Mouse (Mus musculus): ENCODE results near the gene Baat. TPM values are rescaled to one million over a fixed set of nuclear protein-coding genes. Genes with fewer than 3 reads are reported as not detected.

Baat gene
- polyA plus RNA-seq (2015; fragmentation: Nextera tagmentation; extraction: Ambion mirVana), result 0.09 and 0.24 TPM in 2 replicates

- Histone ChIP-seq H3K4me3 (replicated peaks) (no peak within 1 kb of the TSS), H3K9me3 (no peaks in the 10 kb centered on the region), H3K4me2 (no peak within 1 kb of the TSS), H3K36me3 (no peaks in the 10 kb centered on the region), H3K27ac (no peak within 1 kb of the TSS), H3K27me3 (replicated peaks) (no peaks in the 10 kb centered on the region), H3K4me1 (no peaks in the 10 kb centered on the region), H3K9ac (no peak within 1 kb of the TSS)
- 59% methylated on average over 3 of the region's 3 CpGs for WGBS
- no peak for ATAC-seq (ENCODE audit: insufficient read depth, low FRiP score, low read depth)
Measured at GRCm38 (mm10) chr4:49506386-49506785, at the start of gene Baat. Baat (minus strand) TSS chr4:49506557.

- WGBS, result 64% methylated on average over 5 of the region's 5 CpGs
- no peak overlapping the region for H3K4me2 ChIP-seq
- no peak overlapping the region for H3K4me3 ChIP-seq (replicated peaks)
- no peak overlapping the region for H3K9ac ChIP-seq
- ATAC-seq (ENCODE audit: insufficient read depth, low FRiP score, low read depth), result no peak
- no peaks in the 10 kb centered on the region for H3K36me3 ChIP-seq
- no peak overlapping the region for H3K27ac ChIP-seq
- no peaks in the 10 kb centered on the region for H3K9me3 ChIP-seq
- H3K4me1 ChIP-seq, result no peaks in the 10 kb centered on the region
- no peaks in the 10 kb centered on the region for H3K27me3 ChIP-seq (replicated peaks)
Measured at GRCm38 (mm10) chr4:49553380-49553779, 47.0 kb upstream of the Baat start.

GRCm38 (mm10) chr4:49549383-49549782 lies 43.0 kb upstream of the Baat start, which contains the start of gene Aldob:
Aldob (minus strand) TSS chr4:49549546.
- Histone ChIP-seq H3K4me2 (no peak within 1 kb of the TSS), H3K9ac (no peak within 1 kb of the TSS), H3K36me3 (no peaks in the 10 kb centered on the region), H3K9me3 (no peaks in the 10 kb centered on the region), H3K27me3 (replicated peaks) (no peaks in the 10 kb centered on the region), H3K4me3 (replicated peaks) (no peak within 1 kb of the TSS), H3K27ac (no peak within 1 kb of the TSS), H3K4me1 (no peaks in the 10 kb centered on the region)
- WGBS, result 35% methylated on average over 3 of the region's 3 CpGs
- ATAC-seq (ENCODE audit: insufficient read depth, low FRiP score, low read depth), result no peak; the same call in 1 of the 2 replicates

- H3K4me1 ChIP-seq, result no peaks in the 10 kb centered on the region
- H3K27ac ChIP-seq, result no peak overlapping the region
- no peaks in the 10 kb centered on the region for H3K27me3 ChIP-seq (replicated peaks)
- H3K4me2 ChIP-seq, result no peak overlapping the region
- no peaks in the 10 kb centered on the region for H3K36me3 ChIP-seq
- ATAC-seq (ENCODE audit: insufficient read depth, low FRiP score, low read depth), result no peak
- H3K9me3 ChIP-seq, result no peaks in the 10 kb centered on the region
- 85% methylated on average over 7 of the region's 7 CpGs for WGBS
- no peak overlapping the region for H3K9ac ChIP-seq
- no peak overlapping the region for H3K4me3 ChIP-seq (replicated peaks)
Measured at GRCm38 (mm10) chr4:49547544-49548219, 41.3 kb upstream of the Baat start.

GRCm38 (mm10) chr4:49546873-49547543 lies 40.7 kb upstream of the Baat start:
- 63% methylated on average over 6 of the region's 6 CpGs for WGBS
- no peaks in the 10 kb centered on the region for H3K27me3 ChIP-seq (replicated peaks)
- no peaks in the 10 kb centered on the region for H3K36me3 ChIP-seq
- H3K4me1 ChIP-seq, result no peaks in the 10 kb centered on the region
- no peak for ATAC-seq (ENCODE audit: insufficient read depth, low FRiP score, low read depth)
- no peaks in the 10 kb centered on the region for H3K9me3 ChIP-seq
- H3K4me2 ChIP-seq, result no peak overlapping the region
- H3K27ac ChIP-seq, result no peak overlapping the region
- H3K9ac ChIP-seq, result no peak overlapping the region
- no peak overlapping the region for H3K4me3 ChIP-seq (replicated peaks)

GRCm38 (mm10) chr4:49546026-49546425 lies 39.7 kb upstream of the Baat start:
- no peak overlapping the region for H3K27ac ChIP-seq
- ATAC-seq (ENCODE audit: insufficient read depth, low FRiP score, low read depth), result no peak
- WGBS, result 80% methylated on average over 2 of the region's 2 CpGs
- no peaks in the 10 kb centered on the region for H3K4me1 ChIP-seq
- no peaks in the 10 kb centered on the region for H3K36me3 ChIP-seq
- H3K9me3 ChIP-seq, result no peaks in the 10 kb centered on the region
- H3K9ac ChIP-seq, result no peak overlapping the region
- H3K27me3 ChIP-seq (replicated peaks), result no peaks in the 10 kb centered on the region
- H3K4me3 ChIP-seq (replicated peaks), result no peak overlapping the region
- H3K4me2 ChIP-seq, result no peak overlapping the region

GRCm38 (mm10) chr4:49540966-49541365 lies 34.6 kb upstream of the Baat start:
- no peaks in the 10 kb centered on the region for H3K4me1 ChIP-seq
- WGBS, result 80% methylated on average over 3 of the region's 3 CpGs

GRCm38 (mm10) chr4:49539665-49540064 lies 33.3 kb upstream of the Baat start:
- Histone ChIP-seq H3K36me3 (no peaks in the 10 kb centered on the region), H3K9ac (no peak overlapping the region), H3K4me1 (no peaks in the 10 kb centered on the region), H3K27me3 (replicated peaks) (no peaks in the 10 kb centered on the region), H3K4me3 (replicated peaks) (no peak overlapping the region), H3K4me2 (no peak overlapping the region), H3K9me3 (no peaks in the 10 kb centered on the region), H3K27ac (no peak overlapping the region)
- WGBS, result 50% methylated on average over 6 of the region's 6 CpGs
- no peak for ATAC-seq (ENCODE audit: insufficient read depth, low FRiP score, low read depth)

More at GRCm38 (mm10) chr4:49540966-49541365, 34.6 kb upstream of the Baat start:
- H3K4me2 ChIP-seq, result no peak overlapping the region
- no peaks in the 10 kb centered on the region for H3K36me3 ChIP-seq
- no peak overlapping the region for H3K27ac ChIP-seq
- ATAC-seq (ENCODE audit: insufficient read depth, low FRiP score, low read depth), result no peak
- no peak overlapping the region for H3K9ac ChIP-seq
- H3K27me3 ChIP-seq (replicated peaks), result no peaks in the 10 kb centered on the region
- H3K4me3 ChIP-seq (replicated peaks), result no peak overlapping the region
- no peaks in the 10 kb centered on the region for H3K9me3 ChIP-seq

- Histone ChIP-seq H3K4me3 (replicated peaks) (no peak overlapping the region), H3K9ac (no peak overlapping the region), H3K4me2 (no peak overlapping the region), H3K9me3 (no peaks in the 10 kb centered on the region), H3K36me3 (no peaks in the 10 kb centered on the region; the same call in 1 of the 2 replicates), H3K27me3 (replicated peaks) (no peaks in the 10 kb centered on the region), H3K27ac (no peak overlapping the region), H3K4me1 (no peaks in the 10 kb centered on the region)
- 82% methylated on average over 4 of the region's 4 CpGs for WGBS
- no peak for ATAC-seq (ENCODE audit: insufficient read depth, low FRiP score, low read depth)
Measured at GRCm38 (mm10) chr4:49536671-49537070, 30.3 kb upstream of the Baat start.

GRCm38 (mm10) chr4:49535675-49536294 lies 29.4 kb upstream of the Baat start:
- H3K4me3 ChIP-seq (replicated peaks), result no peak overlapping the region
- H3K9me3 ChIP-seq, result no peaks in the 10 kb centered on the region
- H3K36me3 ChIP-seq, result no peaks in the 10 kb centered on the region; the same call in 1 of the 2 replicates
- no peaks in the 10 kb centered on the region for H3K4me1 ChIP-seq
- no peak for ATAC-seq (ENCODE audit: insufficient read depth, low FRiP score, low read depth)
- 88% methylated on average over 4 of the region's 4 CpGs for WGBS
- no peak overlapping the region for H3K9ac ChIP-seq
- H3K27me3 ChIP-seq (replicated peaks), result no peaks in the 10 kb centered on the region
- H3K27ac ChIP-seq, result no peak overlapping the region
- H3K4me2 ChIP-seq, result no peak overlapping the region

GRCm38 (mm10) chr4:49535036-49535435 lies 28.7 kb upstream of the Baat start:
- H3K9ac ChIP-seq, result no peak overlapping the region
- WGBS, result 88% methylated on average over 3 of the region's 3 CpGs

GRCm38 (mm10) chr4:49522576-49522975 lies 16.2 kb upstream of the Baat start:
- no peak for ATAC-seq (ENCODE audit: insufficient read depth, low FRiP score, low read depth)
- Histone ChIP-seq H3K9me3 (no peaks in the 10 kb centered on the region), H3K4me2 (peak overlapping the region; percentile 66; the same call in 1 of the 2 replicates), H3K4me1 (peaks cover 6% of the 10 kb centered on the region; the same call in 1 of the 2 replicates), H3K27me3 (replicated peaks) (no peaks in the 10 kb centered on the region), H3K36me3 (0 out of 2 replicates have a peak, but pooled peaks cover 6% of the 10 kb centered on the region), H3K4me3 (replicated peaks) (0 out of 2 replicates have a peak overlapping the region, but pooled peaks have one; percentile 4), H3K9ac (no peak overlapping the region), H3K27ac (no peak overlapping the region)
- WGBS, result 73% methylated on average over 9 of the region's 9 CpGs

More at GRCm38 (mm10) chr4:49535036-49535435, 28.7 kb upstream of the Baat start:
- no peak overlapping the region for H3K27ac ChIP-seq
- peaks cover 5% of the 10 kb centered on the region for H3K36me3 ChIP-seq
- H3K9me3 ChIP-seq, result 0 out of 2 replicates have a peak, but pooled peaks cover under 1% of the 10 kb centered on the region
- H3K4me2 ChIP-seq, result no peak overlapping the region
- H3K4me3 ChIP-seq (replicated peaks), result no peak overlapping the region
- H3K4me1 ChIP-seq, result no peaks in the 10 kb centered on the region
- no peak for ATAC-seq (ENCODE audit: insufficient read depth, low FRiP score, low read depth)
- no peaks in the 10 kb centered on the region for H3K27me3 ChIP-seq (replicated peaks)

All from stomach, embryonic 15.5 days (tissue).